Comparison of ENCODE assay signal across 11 mouse cellular contexts in the genomic region with DNA sequence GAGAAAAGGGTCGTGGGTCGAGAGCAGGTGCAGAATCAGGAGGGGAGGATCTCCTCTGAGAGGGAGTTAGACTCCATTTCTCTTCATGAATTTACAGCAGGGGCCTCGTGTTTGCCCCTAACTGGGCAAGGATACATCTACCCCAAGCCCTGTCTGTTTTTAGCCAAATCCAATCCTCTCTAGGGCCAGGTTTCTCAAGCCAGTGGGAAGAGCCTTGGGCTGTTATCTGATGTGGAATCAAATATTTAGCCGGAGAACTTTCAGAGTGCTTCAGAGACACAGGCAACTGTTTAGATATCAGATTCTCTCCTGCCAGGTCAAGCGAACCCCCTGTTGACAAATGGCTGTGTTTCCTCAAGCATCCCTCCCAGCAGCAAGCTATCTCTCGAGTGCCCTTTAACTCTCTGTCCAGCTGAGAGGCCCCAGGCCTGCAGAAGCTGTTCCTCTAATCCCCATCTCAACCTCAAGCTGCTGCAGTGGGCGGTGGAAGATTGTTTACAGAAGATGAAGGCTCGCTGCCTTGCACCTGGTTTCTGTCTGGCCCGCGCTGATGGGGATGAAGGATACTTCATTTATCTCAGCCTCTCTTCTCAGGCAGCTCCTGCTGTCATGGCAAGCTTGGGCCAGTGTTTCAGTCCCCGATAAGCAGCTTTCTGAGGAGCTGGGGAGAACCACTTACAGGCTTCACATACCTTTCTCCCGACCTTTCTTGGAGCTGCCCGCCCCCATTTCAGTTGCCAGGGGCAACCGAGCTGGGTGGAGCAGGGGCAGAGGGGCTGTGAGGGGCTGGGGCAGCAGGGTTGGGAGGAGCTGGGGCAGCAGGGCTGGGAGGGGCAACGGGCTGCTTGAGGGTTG. TPM values are rescaled to one million over a fixed set of nuclear protein-coding genes. Genes with fewer than 3 reads are reported as not detected.
A peak's percentile ranks its signal among the peaks of the same experiment; 100 is the strongest.
DNase-seq lines count a peak whose midpoint lies in the region; ATAC-seq and TF ChIP-seq lines count a peak whose summit lies in the region.
"Had no signal": no experiment of that assay in that cellular context is flagged by ENCODE, and none has a peak within 500 bp of the region (broad histone marks: within the 10 kb centered on the region; RNA-seq: fewer than 3 reads in every experiment).

No protein-coding gene starts in this region.

- 19% methylated on average over 15 of the region's 15 CpGs for WGBS in kidney, postnatal 0 days
- 64% methylated on average over 15 of the region's 15 CpGs for WGBS in kidney, adult 2 months

- H3K27ac ChIP-seq in kidney, postnatal 0 days: 0 out of 2 replicates have a peak overlapping the region, but pooled peaks have one; percentile 6
- no peak overlapping the region for H3K27ac ChIP-seq in kidney, adult 2 months (ENCODE audit: insufficient read depth, low read depth, low read length)

- no peaks in the 10 kb centered on the region for H3K27me3 ChIP-seq in kidney, postnatal 0 days (ENCODE audit: insufficient read depth, low read length)
- H3K27me3 ChIP-seq in kidney, adult 2 months (replicated peaks; ENCODE audit: control insufficient read depth, insufficient read depth, low read length): no peaks in the 10 kb centered on the region

- H3K36me3 ChIP-seq in kidney, postnatal 0 days (ENCODE audit: insufficient read depth, low read length): no peaks in the 10 kb centered on the region
- no peaks in the 10 kb centered on the region for H3K36me3 ChIP-seq in kidney, adult 2 months (ENCODE audit: control insufficient read depth, insufficient read depth, low read length)

- no peak overlapping the region for H3K4me3 ChIP-seq in kidney, postnatal 0 days (replicated peaks; ENCODE audit: low read depth, low read length)
- no peak overlapping the region for H3K4me3 ChIP-seq in kidney, adult 2 months (ENCODE audit: insufficient read depth, low read depth, low read length)

- no peak for TF ChIP-seq CTCF in kidney, postnatal 0 days (IDR thresholded peaks at IDR 0.05; ENCODE audit: low read depth)
- no peak for TF ChIP-seq CTCF in kidney, adult 2 months (conservative IDR thresholded peaks at IDR 0.05; ENCODE audit: insufficient read depth, insufficient read length, low read depth, low read length)

- H3K9me3 ChIP-seq in kidney, postnatal 0 days (replicated peaks; ENCODE audit: low read length): no peaks in the 10 kb centered on the region

- H3K9ac ChIP-seq in kidney, postnatal 0 days (ENCODE audit: low read depth, low read length): no peak overlapping the region

- ATAC-seq in kidney, postnatal 0 days (replicated peaks; ENCODE audit: low FRiP score, low read depth): 0 out of 2 replicates have a peak, but pooled peaks have one; percentile 20

- peak; percentile 85 for DNase-seq in kidney, postnatal 0 days (ENCODE audit: low spot score)
- no peak for DNase-seq in kidney, adult 2 months
- peak; percentile 72 for DNase-seq in embryo, embryonic 10 days (ENCODE audit: low spot score)
- DNase-seq in forelimb bud, embryonic 11.5 days (ENCODE audit: low read depth, low spot score): peak; percentile 36
- peak; percentile 24 for DNase-seq in lung, postnatal 25 days (ENCODE audit: low spot score)
- DNase-seq in right cerebral cortex, adult 2 months (ENCODE audit: low spot score in 2 of 2): no peak
- no peak for DNase-seq in spleen, adult 12 weeks (ENCODE audit: low spot score)
- DNase-seq in ovary, postnatal 14 days (ENCODE audit: low spot score): no peak
- DNase-seq: cerebellum, adult 11-12 months; gastrocnemius, postnatal 14 days; left cerebral cortex, postnatal 4 days had no signal

- 0 out of 2 replicates have a peak overlapping the region, but pooled peaks have one; percentile 1 for H3K4me2 ChIP-seq in kidney, postnatal 0 days (ENCODE audit: low read length)

- no peak for TF ChIP-seq POLR2A in kidney, adult 2 months (IDR thresholded peaks at IDR 0.05; ENCODE audit: low read depth, low read length)

- H3K4me1 ChIP-seq in kidney, postnatal 0 days (replicated peaks; ENCODE audit: insufficient read depth, low read length): 0 out of 2 replicates have a peak, but pooled peaks cover 11% of the 10 kb centered on the region
- no peaks in the 10 kb centered on the region for H3K4me1 ChIP-seq in kidney, adult 2 months (ENCODE audit: control insufficient read depth, insufficient read depth, low read length)

RNA-seq across cellular contexts. Expression of a gene that starts 31.4 kb away (rescaled TPM):
- 0.13 and 0.37 TPM in 2 replicates for polyA plus RNA-seq in kidney, postnatal 0 days (2015; fragmentation: Nextera tagmentation; extraction: Ambion mirVana)
- polyA plus RNA-seq in kidney, adult 2 months (2012; rRNA removed): not detected in 2 replicates

RNA-seq across cellular contexts. Expression of a gene that starts 46.7 kb away (rescaled TPM):
- polyA plus RNA-seq in kidney, postnatal 0 days (2015; fragmentation: Nextera tagmentation; extraction: Ambion mirVana): 38.0 and 42.3 TPM in 2 replicates
- polyA plus RNA-seq in kidney, adult 2 months (2012; rRNA removed): 22.8 and 28.4 TPM in 2 replicates

Comparison
In these comparisons a context has a peak if more than half of its experiments do, and no peak if none do; other contexts are left out.
1. DNase-seq: peak in kidney, postnatal 0 days (single experiment), embryo, embryonic 10 days (single experiment), forelimb bud, embryonic 11.5 days (single experiment) and lung, postnatal 25 days (single experiment); none in kidney, adult 2 months (single experiment), right cerebral cortex, adult 2 months (0 of 2), spleen, adult 12 weeks (single experiment) and ovary, postnatal 14 days (single experiment).